Mouse (Mus musculus): Measurements from ENCODE around the gene Vamp5.

DNA sequence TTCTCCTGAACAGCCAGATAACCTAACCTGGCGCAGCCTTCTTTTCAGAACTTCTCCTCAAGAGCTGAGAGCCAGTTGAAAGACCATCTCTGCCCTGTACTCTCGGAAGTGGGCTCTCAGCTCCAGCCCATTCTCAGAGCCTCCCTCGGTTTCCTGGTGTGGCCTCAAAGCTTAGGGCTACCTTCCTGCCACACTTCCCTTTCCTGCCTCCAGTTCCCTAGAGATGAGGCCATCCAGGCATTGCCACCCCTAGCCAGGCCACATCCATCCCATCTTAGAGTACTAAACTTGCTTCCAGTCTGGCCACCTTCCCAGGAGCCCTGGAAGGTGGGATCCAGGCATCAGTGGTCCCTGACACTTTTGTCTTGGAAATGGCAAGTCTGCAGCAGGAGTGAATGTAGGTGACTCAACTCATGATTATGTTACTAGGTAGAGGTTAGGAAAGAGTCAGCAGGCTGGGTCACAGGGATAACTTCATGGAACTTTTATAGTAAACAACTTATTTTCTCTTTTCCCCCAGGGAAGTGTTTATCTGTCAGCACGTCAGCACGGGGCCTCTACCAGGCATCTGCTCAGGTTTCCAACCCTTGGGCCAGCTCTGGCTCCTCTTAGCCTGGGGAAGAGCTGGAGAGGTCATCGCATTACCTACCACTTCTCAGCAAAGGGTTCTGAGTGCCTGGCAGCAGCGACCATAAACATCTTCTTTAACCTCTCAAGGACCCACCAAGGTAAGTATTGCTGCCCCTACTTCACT, 714 bp downstream of the Vamp5 start:
- no peak for TF ChIP-seq CTCF (IDR thresholded peaks at IDR 0.05; ENCODE audit: borderline replicate concordance, control insufficient read depth, extremely low read depth, insufficient read depth, low read length, poor library complexity)
- no peak for TF ChIP-seq POLR2A (IDR thresholded peaks at IDR 0.05; ENCODE audit: control insufficient read depth, extremely low read depth, insufficient read depth, low read length, poor library complexity)
